Mouse (Mus musculus) limb, embryonic 13.5 days (tissue): ENCODE results near the gene Olfr796. TPM values are rescaled to one million over a fixed set of nuclear protein-coding genes. Genes with fewer than 3 reads are reported as not detected.

Experiments
- ATAC-seq: fragments of 200-750 bp; cut with Nextera tagmentation; 2 replicates; pipeline ENCODE4 v1.8.0; 2017; ENCODE audit warnings: low read depth, moderate number of reproducible peaks, moderate TSS enrichment; ENCODE audit not compliant: low FRiP score
- H3K27ac ChIP-seq: fragments of 300-500 bp; sonication (generic); 2 replicates; pipeline ENCODE4 v1.5.1; 2015; ENCODE audit warnings: inconsistent platforms, mild to moderate bottlenecking, moderate library complexity
- H3K27me3 ChIP-seq: fragments of 300-500 bp; sonication (generic); 2 replicates; pipeline ENCODE4 v1.6.1; 2015; ENCODE audit warnings: mild to moderate bottlenecking, inconsistent platforms
- H3K36me3 ChIP-seq: fragments of 300-500 bp; sonication (generic); 2 replicates; pipeline ENCODE4 v1.6.1; 2015; ENCODE audit warnings: inconsistent platforms, mild to moderate bottlenecking, moderate library complexity
- H3K4me1 ChIP-seq: fragments of 300-500 bp; sonication (generic); 2 replicates; pipeline ENCODE4 v1.6.1; 2015; ENCODE audit warnings: inconsistent platforms
- H3K4me2 ChIP-seq: fragments of 300-500 bp; sonication (generic); replicated peaks from 2 replicates; pipeline ENCODE4 v1.6.1; 2015; ENCODE audit warnings: inconsistent platforms, mild to moderate bottlenecking, moderate library complexity
- H3K4me3 ChIP-seq: fragments of 300-500 bp; sonication (generic); 2 replicates; pipeline ENCODE4 v1.5.1; 2015; ENCODE audit warnings: moderate library complexity, mild to moderate bottlenecking, inconsistent platforms
- H3K9ac ChIP-seq: fragments of 300-500 bp; sonication (generic); 2 replicates; pipeline ENCODE4 v1.6.1; 2015; ENCODE audit warnings: mild to moderate bottlenecking, inconsistent platforms
- H3K9me3 ChIP-seq: fragments of 300-500 bp; sonication (generic); 2 replicates; pipeline ENCODE4 v1.6.1; 2016; ENCODE audit warnings: inconsistent platforms
- WGBS: fragments of 180-500 bp; shearing (Covaris S2); methylation state at CpG from one replicate; pipeline ENCODE4 v1.1.7; 2015; 5-methylcytosine and 5-hydroxymethylcytosine counted together
- microRNA-seq: library from miRNA; unstranded; fragments of <30 nt; microRNA quantifications from one replicate; pipeline ENCODE4, GENCODE M21; 2016
- polyA plus RNA-seq: library from polyadenylated mRNA; unstranded; fragments of >200 nt; fragmentation: Nextera tagmentation; extraction: Ambion mirVana; gene quantifications from 2 replicates; pipeline ENCODE4 v1.2.1, GENCODE M21; 2015

The Olfr796 gene
- polyA plus RNA-seq, result not detected in 2 replicates

DNA sequence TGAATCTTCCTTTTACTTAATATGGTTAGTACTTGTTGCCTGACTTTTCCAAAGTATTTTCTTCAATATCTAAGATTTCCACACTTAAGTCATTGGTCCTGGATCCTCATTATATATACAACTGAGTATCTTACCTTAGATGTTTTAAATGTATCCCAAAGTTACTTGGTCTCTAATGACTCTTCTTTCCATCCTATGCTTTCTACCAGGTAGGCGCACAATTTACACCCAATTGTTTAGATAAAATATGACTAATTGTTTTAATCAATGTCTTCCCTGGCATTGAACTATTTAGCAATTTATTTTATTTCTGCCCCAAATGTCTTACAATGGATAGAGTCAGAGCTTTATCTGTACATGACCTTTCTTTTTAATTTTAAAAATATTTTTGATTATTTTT is at the start of gene Olfr796:
Olfr796 (minus strand) TSS at position 101 of the 400 bp plus-strand sequence.
- no peak within 1 kb of the TSS for H3K9ac ChIP-seq
- no peak within 1 kb of the TSS for H3K4me3 ChIP-seq
- 95% methylated on average over 1 of the region's 1 CpGs for WGBS
- H3K36me3 ChIP-seq, result no peaks in the 10 kb centered on the region
- no peak for ATAC-seq
- H3K27me3 ChIP-seq, result no peaks in the 10 kb centered on the region
- H3K4me2 ChIP-seq, result no peak within 1 kb of the TSS
- H3K9me3 ChIP-seq, result no peaks in the 10 kb centered on the region
- H3K4me1 ChIP-seq, result no peaks in the 10 kb centered on the region
- no peak within 1 kb of the TSS for H3K27ac ChIP-seq

DNA sequence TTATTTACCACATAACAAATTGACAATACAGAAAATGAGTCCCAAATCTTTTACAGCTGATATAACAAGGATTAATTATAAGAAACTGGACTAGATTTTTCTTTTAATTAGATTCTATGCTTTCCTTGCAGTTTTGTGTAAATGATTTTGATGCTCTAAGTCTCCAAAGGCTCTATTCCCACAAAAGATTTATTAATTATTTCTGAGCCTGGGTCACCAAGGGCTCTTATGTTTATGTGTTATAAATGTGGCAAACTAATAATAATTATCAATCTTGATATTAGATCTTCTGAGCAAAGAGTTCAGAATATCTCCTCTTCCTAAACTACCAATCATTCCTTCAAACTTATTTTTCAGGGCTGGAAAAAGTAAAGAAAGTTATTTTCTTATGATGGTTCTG is 45.0 kb upstream of the Olfr796 start, which contains the start of gene Olfr800:
Olfr800 (plus strand) TSS at position 301 of the 400 bp plus-strand sequence.
- Histone ChIP-seq H3K36me3 (no peaks in the 10 kb centered on the region), H3K4me1 (no peaks in the 10 kb centered on the region), H3K9ac (no peak within 1 kb of the TSS), H3K9me3 (no peaks in the 10 kb centered on the region), H3K4me3 (no peak within 1 kb of the TSS), H3K27ac (no peak within 1 kb of the TSS), H3K4me2 (no peak within 1 kb of the TSS), H3K27me3 (no peaks in the 10 kb centered on the region)
- no peak for ATAC-seq

DNA sequence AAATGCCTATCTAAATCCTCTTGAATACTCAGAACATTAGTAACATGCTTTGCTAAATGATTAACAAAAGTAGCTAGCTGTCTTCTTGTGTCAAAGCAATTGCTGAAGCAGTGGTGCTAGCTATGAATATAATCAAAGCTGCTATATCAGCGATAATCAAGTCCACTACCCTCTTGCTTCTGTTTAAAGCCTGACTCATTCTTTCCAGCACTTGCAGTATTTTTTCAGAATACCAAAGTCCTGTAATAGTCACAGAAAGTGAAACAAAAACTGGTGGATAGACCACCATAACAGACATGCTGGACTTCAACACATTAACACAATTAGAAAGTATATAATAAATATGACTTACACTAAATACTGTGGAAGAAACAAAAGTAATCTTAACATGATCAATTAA is 39.4 kb upstream of the Olfr796 start:
- Histone ChIP-seq H3K9ac (no peak overlapping the region), H3K36me3 (no peaks in the 10 kb centered on the region), H3K27ac (no peak overlapping the region), H3K27me3 (no peaks in the 10 kb centered on the region), H3K4me3 (no peak overlapping the region), H3K4me1 (no peaks in the 10 kb centered on the region), H3K9me3 (no peaks in the 10 kb centered on the region), H3K4me2 (no peak overlapping the region)
- ATAC-seq, result no peak
- WGBS, result 77% methylated on average over 1 of the region's 1 CpGs

DNA sequence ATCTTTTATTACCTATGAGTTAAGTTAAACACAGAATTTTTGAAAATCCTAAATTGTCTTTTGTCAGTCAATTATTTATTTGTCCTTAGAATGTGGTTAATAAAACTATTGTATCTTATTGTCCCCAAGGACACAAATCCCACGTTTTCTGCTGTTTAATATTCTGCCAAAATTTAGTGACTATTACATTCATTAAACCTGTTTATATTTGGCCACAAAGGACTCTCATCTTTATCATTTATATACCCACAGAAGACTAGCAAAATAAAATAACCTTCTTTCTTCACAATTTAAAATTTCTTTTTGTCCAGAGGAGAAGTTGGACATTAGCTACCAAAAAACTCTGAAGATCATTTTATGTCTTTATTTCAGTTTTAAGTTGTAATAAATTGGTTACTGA is 24.8 kb upstream of the Olfr796 start, which contains the start of gene Olfr799:
Olfr799 (plus strand) TSS at position 301 of the 400 bp plus-strand sequence.
- Histone ChIP-seq H3K27me3 (no peaks in the 10 kb centered on the region), H3K27ac (no peak within 1 kb of the TSS), H3K4me3 (no peak within 1 kb of the TSS), H3K4me2 (no peak within 1 kb of the TSS), H3K4me1 (no peaks in the 10 kb centered on the region), H3K9me3 (no peaks in the 10 kb centered on the region; the same call in 1 of the 2 replicates), H3K36me3 (no peaks in the 10 kb centered on the region), H3K9ac (no peak within 1 kb of the TSS)
- WGBS, result 26% methylated on average over 1 of the region's 1 CpGs
- ATAC-seq, result no peak

DNA sequence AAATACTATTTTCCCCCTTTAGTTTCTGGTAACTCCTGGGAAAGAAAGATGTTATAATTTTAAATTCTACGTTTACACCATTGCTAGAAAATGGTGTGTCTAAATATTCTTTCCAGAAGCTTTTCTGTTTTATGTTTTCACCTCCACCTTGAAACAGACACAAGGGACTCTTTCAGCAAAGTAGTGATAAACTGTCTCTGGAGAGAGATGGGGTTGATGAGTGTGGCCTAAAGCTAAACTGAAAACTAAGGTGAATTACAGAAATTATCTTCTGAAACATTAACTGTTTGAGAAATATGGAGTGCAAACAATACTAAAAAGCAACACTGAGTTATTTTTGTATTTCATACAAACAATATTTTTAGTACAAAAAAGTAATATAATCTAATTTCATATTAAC is 15.5 kb upstream of the Olfr796 start, which contains the start of gene Olfr798:
Olfr798 (minus strand) TSS at position 101 of the 400 bp plus-strand sequence.
- H3K9me3 ChIP-seq, result no peaks in the 10 kb centered on the region
- no peaks in the 10 kb centered on the region for H3K4me1 ChIP-seq
- H3K36me3 ChIP-seq, result no peaks in the 10 kb centered on the region
- no peak within 1 kb of the TSS for H3K27ac ChIP-seq
- H3K27me3 ChIP-seq, result no peaks in the 10 kb centered on the region
- H3K4me2 ChIP-seq, result no peak within 1 kb of the TSS
- H3K4me3 ChIP-seq, result no peak within 1 kb of the TSS
- no peak within 1 kb of the TSS for H3K9ac ChIP-seq
- ATAC-seq, result no peak
- WGBS, result 85% methylated on average over 1 of the region's 1 CpGs

DNA sequence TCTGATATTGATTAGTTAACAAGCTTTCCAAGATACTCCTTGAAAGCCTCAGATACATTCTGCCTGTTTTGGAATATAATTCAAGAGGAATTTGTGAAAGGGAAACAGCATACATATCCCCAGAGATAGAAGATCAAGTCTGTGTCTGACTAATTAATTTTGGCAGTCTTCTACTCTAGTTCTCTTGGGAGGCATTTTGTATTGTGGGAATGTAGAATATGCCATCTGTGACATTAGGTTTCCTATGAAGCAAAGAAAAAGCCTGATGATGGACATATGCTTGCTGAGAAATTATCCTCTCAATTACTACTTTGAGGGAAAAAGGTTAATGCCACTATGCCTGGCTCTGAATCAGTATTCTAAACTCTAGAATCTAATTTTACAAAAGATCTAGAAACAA is 10.9 kb upstream of the Olfr796 start:
- no peaks in the 10 kb centered on the region for H3K4me1 ChIP-seq
- no peak overlapping the region for H3K9ac ChIP-seq
- H3K4me2 ChIP-seq, result no peak overlapping the region
- ATAC-seq, result no peak
- H3K36me3 ChIP-seq, result no peaks in the 10 kb centered on the region
- no peaks in the 10 kb centered on the region for H3K9me3 ChIP-seq
- no peak overlapping the region for H3K27ac ChIP-seq
- no peaks in the 10 kb centered on the region for H3K27me3 ChIP-seq
- H3K4me3 ChIP-seq, result no peak overlapping the region

DNA sequence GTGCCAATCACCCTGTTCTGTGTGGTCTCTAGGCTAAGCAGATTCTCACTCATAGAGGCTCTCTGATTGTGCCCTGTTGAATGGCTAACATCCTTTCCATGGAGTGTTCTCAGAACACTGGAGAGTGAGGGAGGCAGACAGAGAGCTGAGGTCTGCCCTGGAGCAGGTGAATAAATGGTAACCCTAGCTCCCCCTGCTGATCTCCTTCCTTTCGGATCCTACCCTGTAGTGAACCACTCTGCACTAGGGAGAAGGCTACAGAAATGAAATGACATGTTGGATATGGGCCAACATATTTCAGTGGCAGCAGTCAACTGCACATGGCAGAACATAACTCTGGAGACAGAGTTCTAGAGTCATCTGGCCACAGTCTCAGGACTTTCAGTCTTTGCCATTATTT is 9.4 kb upstream of the Olfr796 start:
- Histone ChIP-seq H3K27ac (no peak overlapping the region), H3K4me1 (no peaks in the 10 kb centered on the region), H3K27me3 (no peaks in the 10 kb centered on the region), H3K9ac (no peak overlapping the region), H3K36me3 (no peaks in the 10 kb centered on the region), H3K4me3 (no peak overlapping the region), H3K4me2 (no peak overlapping the region), H3K9me3 (no peaks in the 10 kb centered on the region)
- 18% methylated on average over 1 of the region's 1 CpGs for WGBS
- no peak for ATAC-seq

DNA sequence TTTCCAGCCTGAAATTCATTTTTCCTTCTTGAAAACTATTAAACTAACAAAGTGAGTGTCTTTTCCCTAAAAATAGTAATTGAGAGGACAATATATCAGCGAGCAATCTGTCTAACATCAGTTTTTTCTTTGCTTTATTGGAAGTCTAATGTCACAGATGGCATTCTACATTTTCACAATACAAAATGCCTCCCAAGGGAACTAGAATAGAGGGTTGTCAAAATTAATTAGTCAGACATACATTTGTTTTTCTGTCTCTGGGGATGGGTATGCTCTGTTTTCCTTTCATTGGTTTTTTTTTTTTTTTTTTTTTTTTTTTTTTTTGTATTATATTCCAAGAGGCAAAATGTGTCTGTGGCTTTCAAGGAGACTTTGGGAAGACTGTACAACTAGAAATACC is 35.3 kb downstream of the Olfr796 start:
- Histone ChIP-seq H3K36me3 (no peaks in the 10 kb centered on the region), H3K27me3 (no peaks in the 10 kb centered on the region), H3K4me2 (no peak overlapping the region), H3K4me1 (no peaks in the 10 kb centered on the region), H3K27ac (no peak overlapping the region), H3K4me3 (no peak overlapping the region), H3K9me3 (no peaks in the 10 kb centered on the region), H3K9ac (no peak overlapping the region)
- WGBS, result 71% methylated on average over 1 of the region's 1 CpGs
- no peak for ATAC-seq

DNA sequence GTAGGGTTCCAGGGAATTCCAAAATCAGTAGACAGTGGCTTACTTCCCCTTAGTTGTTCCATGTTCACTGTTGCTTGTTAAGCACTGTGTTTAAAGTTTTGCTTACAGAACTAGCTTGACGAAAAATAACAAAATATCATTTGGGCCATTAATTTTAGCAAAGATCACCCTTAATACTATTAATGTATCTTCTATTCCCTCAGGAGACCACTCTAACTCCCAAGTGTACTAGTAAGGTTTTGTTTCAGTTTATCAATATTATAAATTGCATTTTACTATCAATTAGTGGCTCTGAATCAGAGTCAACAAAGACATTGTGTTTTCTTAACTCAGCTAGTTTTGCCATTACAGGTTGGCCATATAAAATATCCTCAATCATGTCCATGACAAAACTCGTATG is 45.0 kb downstream of the Olfr796 start, which contains the start of gene Olfr794:
Olfr794 (plus strand) TSS at position 301 of the 400 bp plus-strand sequence.
- Histone ChIP-seq H3K9ac (no peak within 1 kb of the TSS), H3K4me2 (no peak within 1 kb of the TSS), H3K27ac (no peak within 1 kb of the TSS), H3K36me3 (no peaks in the 10 kb centered on the region), H3K27me3 (no peaks in the 10 kb centered on the region), H3K9me3 (no peaks in the 10 kb centered on the region), H3K4me3 (no peak within 1 kb of the TSS), H3K4me1 (no peaks in the 10 kb centered on the region)
- WGBS, result 80% methylated on average over 2 of the region's 2 CpGs
- ATAC-seq, result no peak

Small RNA genes lying within 50 kb of the gene (microRNA-seq; reads per million reads assigned to microRNA genes)
- not detected for gene Gm23252

Other genes with a start within 250 kb of the Olfr796 start
- 0.06 TPM in 2 replicates for gene Olfr784, start 228.5 kb downstream of the Olfr796 start, polyA plus RNA-seq
- not detected in 2 replicates for gene Olfr785, start 207.1 kb downstream of the Olfr796 start, polyA plus RNA-seq
- gene Olfr786, start 185.3 kb downstream of the Olfr796 start, polyA plus RNA-seq, result not detected in 2 replicates
- not detected in 2 replicates for gene Olfr787, start 150.7 kb downstream of the Olfr796 start, polyA plus RNA-seq
- gene Olfr788, start 141.6 kb downstream of the Olfr796 start, polyA plus RNA-seq, result not detected in 2 replicates
- not detected in 2 replicates for gene Olfr789, start 127.8 kb downstream of the Olfr796 start, polyA plus RNA-seq
- not detected in 2 replicates for gene Olfr790, start 114.1 kb downstream of the Olfr796 start, polyA plus RNA-seq
- not detected in 2 replicates for gene Olfr791, start 90.8 kb downstream of the Olfr796 start, polyA plus RNA-seq
- not detected in 2 replicates for gene Olfr792, start 73.4 kb downstream of the Olfr796 start, polyA plus RNA-seq
- not detected in 2 replicates for gene Olfr794, start 44.9 kb downstream of the Olfr796 start, polyA plus RNA-seq
- gene Olfr798, start 15.4 kb upstream of the Olfr796 start, polyA plus RNA-seq, result not detected in 2 replicates
- not detected in 2 replicates for gene Olfr799, start 24.9 kb upstream of the Olfr796 start, polyA plus RNA-seq
- gene Olfr800, start 45.1 kb upstream of the Olfr796 start, polyA plus RNA-seq, result not detected in 2 replicates
- gene Olfr801, start 61.3 kb upstream of the Olfr796 start, polyA plus RNA-seq, result not detected in 2 replicates
- not detected in 2 replicates for gene Olfr802, start 75.6 kb upstream of the Olfr796 start, polyA plus RNA-seq
- gene Olfr803, start 81.7 kb upstream of the Olfr796 start, polyA plus RNA-seq, result not detected in 2 replicates
- gene Olfr804, start 90.6 kb upstream of the Olfr796 start, polyA plus RNA-seq, result not detected in 2 replicates
- not detected in 2 replicates for gene Olfr805, start 116.8 kb upstream of the Olfr796 start, polyA plus RNA-seq
- gene Olfr806, start 129.4 kb upstream of the Olfr796 start, polyA plus RNA-seq, result not detected in 2 replicates
- gene Olfr807, start 145.2 kb upstream of the Olfr796 start, polyA plus RNA-seq, result not detected in 2 replicates
- gene Olfr808, start 152.9 kb upstream of the Olfr796 start, polyA plus RNA-seq, result not detected in 2 replicates
- gene Olfr809, start 162.1 kb upstream of the Olfr796 start, polyA plus RNA-seq, result not detected in 2 replicates
- gene Olfr810, start 182.3 kb upstream of the Olfr796 start, polyA plus RNA-seq, result not detected in 2 replicates
- gene Olfr811, start 191.8 kb upstream of the Olfr796 start, polyA plus RNA-seq, result not detected in 2 replicates
- not detected in 2 replicates for gene Olfr812, start 233.5 kb upstream of the Olfr796 start, polyA plus RNA-seq
- gene Olfr813, start 242.8 kb upstream of the Olfr796 start, polyA plus RNA-seq, result not detected in 2 replicates